Mouse (Mus musculus) cerebellum, adult 2 months (tissue): Measurements from ENCODE around the gene Cdc14b. TPM values are rescaled to one million over a fixed set of nuclear protein-coding genes. Genes with fewer than 3 reads are reported as not detected.

ENCODE experiments used
- DNase-seq, 2 experiments: peaks; one replicate each; pipeline ENCODE4 v3.0.0; 2021
- H3K27ac ChIP-seq: fragments of 200-500 bp; 2 replicates; pipeline ENCODE4 v1.5.1; 2012; ENCODE audit warnings: low read length, control low read depth, inconsistent platforms; ENCODE audit not compliant: insufficient read depth
- H3K27me3 ChIP-seq: fragments of 200-500 bp; 2 replicates; pipeline ENCODE4 v1.6.1; 2012; ENCODE audit warnings: inconsistent platforms, mild to moderate bottlenecking, low read length, moderate library complexity; ENCODE audit not compliant: control insufficient read depth, insufficient read depth
- H3K4me1 ChIP-seq: fragments of 200-500 bp; 2 replicates; pipeline ENCODE4 v1.6.1; 2011; ENCODE audit warnings: low read length; ENCODE audit not compliant: control insufficient read depth, insufficient read depth
- H3K4me3 ChIP-seq: fragments of 200-500 bp; replicated peaks from 2 replicates; pipeline ENCODE3; 2011; ENCODE audit warnings: mild to moderate bottlenecking, low read depth, low read length, control low read depth; ENCODE audit not compliant: insufficient read depth
- CTCF ChIP-seq: fragments of 200-500 bp; IDR thresholded peaks from 2 replicates; pipeline ENCODE4 v1.5.1; 2011; ENCODE audit warnings: low read depth, mild to moderate bottlenecking, control low read depth, low read length, moderate library complexity, borderline replicate concordance; ENCODE audit not compliant: insufficient read depth
- WGBS: fragments of 180-500 bp; shearing (Covaris S2); methylation state at CpG from one replicate; pipeline ENCODE4 v1.1.7; 2018; 5-methylcytosine and 5-hydroxymethylcytosine counted together
- polyA plus RNA-seq: library from polyadenylated mRNA; depleted of rRNA; stranded (reverse); fragments of >200 nt; gene quantifications from 2 replicates; pipeline ENCODE4 v1.2.3, GENCODE M21; 2012; rRNA removed

Cdc14b gene
- polyA plus RNA-seq, 1 experiment = 15.3 TPM

GRCm38 (mm10) chr13:64150121-64150520 lies 125.0 kb downstream of the Cdc14b start:
- H3K4me3 ChIP-seq = no peak overlapping the region
- WGBS = 66% methylated on average over 5 of the region's 5 CpGs
- no peak for DNase-seq
- H3K4me1 ChIP-seq = no peaks in the 10 kb centered on the region; the same call in 1 of the 2 replicates
- no peaks in the 10 kb centered on the region for H3K27me3 ChIP-seq
- no peak overlapping the region for H3K27ac ChIP-seq
- no peak for TF ChIP-seq CTCF

Other genes with a start within 250 kb of the Cdc14b start
- gene Hsd17b3, start 186.1 kb downstream of the Cdc14b start, polyA plus RNA-seq = not detected in 2 replicates
- 0.90 and 0.97 TPM in 2 replicates for gene Slc35d2, start 145.9 kb downstream of the Cdc14b start, polyA plus RNA-seq
- 28.9 and 29.9 TPM in 2 replicates for gene Zfp367, start 122.1 kb downstream of the Cdc14b start, polyA plus RNA-seq
- gene Habp4, start 113.5 kb downstream of the Cdc14b start, polyA plus RNA-seq = 187 and 213 TPM in 2 replicates
- 18.4 and 21.5 TPM in 2 replicates for gene Aaed1, start 37.4 kb upstream of the Cdc14b start, polyA plus RNA-seq
- 150 and 164 TPM in 2 replicates for gene Ctsl, start 95.6 kb upstream of the Cdc14b start, polyA plus RNA-seq
- 27.9 and 28.5 TPM in 2 replicates for gene Cdk20, start 157.0 kb upstream of the Cdc14b start, polyA plus RNA-seq
- 0.19 TPM in 1 of 2 replicates, not detected in the other for gene Fam240b, start 222.5 kb upstream of the Cdc14b start, polyA plus RNA-seq